Mouse (Mus musculus): ENCODE measurements around the gene Boll.
A peak's percentile ranks its signal among the peaks of the same experiment; 100 is the strongest.
"Not testable (repeated sequence)": the region's sequence is repeated elsewhere in the genome, so short reads cannot be mapped to it uniquely, and the experiment has no call there.

Gene Boll

DNA sequence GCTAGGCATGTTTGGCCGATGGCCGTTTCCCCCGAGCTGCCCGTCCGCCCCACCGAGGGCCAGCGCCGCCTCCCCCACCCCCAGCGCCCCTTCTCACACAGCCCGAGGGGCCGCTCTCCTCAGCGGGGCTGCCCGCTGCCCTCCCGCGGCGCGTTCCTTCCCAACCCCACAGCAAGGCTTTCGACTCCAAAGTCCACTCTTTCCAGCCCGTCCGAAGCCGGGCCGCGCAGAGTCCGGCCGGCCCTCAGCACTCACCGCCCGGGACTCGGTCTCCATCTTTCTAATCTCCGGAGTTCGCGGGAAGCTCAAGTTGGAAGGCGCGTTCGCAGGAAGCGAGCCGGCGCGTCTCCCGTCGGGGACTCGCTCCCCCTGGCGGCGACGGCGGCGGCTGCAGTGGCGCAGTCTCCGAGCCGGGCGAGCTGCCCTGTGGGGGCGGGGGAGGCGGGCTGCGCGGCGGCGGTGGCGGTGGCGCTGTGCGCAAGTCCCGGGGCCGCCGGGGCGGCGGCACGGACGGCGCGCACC is at the start of gene Boll:
TSS of gene Boll (minus strand) at position 426 of the 522 bp plus-strand sequence.
- peak; percentile 18 to 40 for DNase-seq (ENCODE audit: low spot score in 2 of 2)

- DNase-seq (ENCODE audit: low spot score in 2 of 2), result no peak
These were observed 49.3 kb upstream of the Boll start for GRCm38 (mm10) chr1:55412569-55412968.

GRCm38 (mm10) chr1:55411079-55411478 is 47.8 kb upstream of the Boll start:
- DNase-seq (ENCODE audit: low spot score in 2 of 2), result no peak

DNA sequence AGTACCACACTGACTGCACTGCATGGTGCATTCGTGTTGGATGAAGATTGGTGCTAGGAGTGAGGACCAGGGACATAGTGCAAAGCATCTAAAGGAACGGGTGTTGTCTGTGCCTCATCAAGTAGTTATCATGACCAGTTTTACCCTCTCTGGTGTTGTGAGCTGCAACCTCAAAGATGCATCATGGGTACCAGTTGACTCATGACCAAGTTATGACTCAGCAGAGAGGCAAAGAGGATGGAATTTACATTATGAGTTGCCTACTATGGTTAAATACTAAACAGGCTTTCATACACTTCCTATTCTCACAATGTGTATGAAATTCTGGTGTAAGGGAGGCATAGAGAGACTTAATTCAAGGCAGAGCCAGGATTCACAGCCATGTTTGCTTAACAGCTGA is 47.4 kb upstream of the Boll start:
- no peak for DNase-seq (ENCODE audit: low spot score in 2 of 2)

DNA sequence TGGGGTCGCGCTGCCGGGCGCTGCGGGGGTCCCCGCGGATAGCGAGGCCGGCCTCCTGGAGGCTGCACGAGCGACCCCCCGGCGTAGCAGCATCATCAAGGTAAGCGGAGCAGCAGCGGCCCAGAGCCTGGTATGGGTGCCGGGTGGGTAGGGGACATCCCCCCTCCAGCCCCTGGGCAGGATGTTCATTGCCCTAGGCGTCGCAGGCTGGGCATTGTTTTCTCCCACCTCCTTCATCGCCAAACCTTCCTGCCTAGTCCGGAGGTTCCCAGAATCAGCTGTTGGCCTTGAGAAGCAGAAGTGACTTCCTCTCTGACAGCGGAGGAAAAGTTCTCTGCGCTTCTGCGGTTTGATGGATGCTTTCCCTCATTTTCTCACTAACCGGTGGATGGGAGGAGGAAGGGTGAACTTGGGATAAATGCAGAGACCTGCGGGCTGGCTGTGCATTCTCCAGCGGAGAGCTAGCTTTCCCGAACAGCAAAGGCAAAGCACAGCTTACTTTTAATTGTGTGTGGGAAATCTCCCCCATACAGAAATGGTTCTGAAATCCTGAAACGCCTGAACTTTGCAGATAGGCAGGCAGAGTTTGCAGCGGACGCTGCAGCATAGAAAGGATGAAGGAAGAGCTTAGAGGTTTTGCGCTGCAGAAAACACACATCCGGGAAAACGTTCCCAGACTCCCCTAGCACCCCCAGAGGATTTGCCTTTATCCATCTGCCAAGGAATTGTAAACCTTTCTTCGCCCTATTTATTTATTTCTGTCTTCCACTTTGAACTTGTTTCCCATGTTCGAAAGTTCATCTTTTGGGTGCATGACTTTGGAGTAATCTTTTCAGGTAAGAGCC is 43.5 kb upstream of the Boll start:
- peak; percentile 8 to 17 for DNase-seq (ENCODE audit: low spot score in 2 of 2)

GRCm38 (mm10) chr1:55406023-55406413 is 42.7 kb upstream of the Boll start:
- DNase-seq (ENCODE audit: low spot score in 2 of 2), result peak; percentile 66 to 72

DNA sequence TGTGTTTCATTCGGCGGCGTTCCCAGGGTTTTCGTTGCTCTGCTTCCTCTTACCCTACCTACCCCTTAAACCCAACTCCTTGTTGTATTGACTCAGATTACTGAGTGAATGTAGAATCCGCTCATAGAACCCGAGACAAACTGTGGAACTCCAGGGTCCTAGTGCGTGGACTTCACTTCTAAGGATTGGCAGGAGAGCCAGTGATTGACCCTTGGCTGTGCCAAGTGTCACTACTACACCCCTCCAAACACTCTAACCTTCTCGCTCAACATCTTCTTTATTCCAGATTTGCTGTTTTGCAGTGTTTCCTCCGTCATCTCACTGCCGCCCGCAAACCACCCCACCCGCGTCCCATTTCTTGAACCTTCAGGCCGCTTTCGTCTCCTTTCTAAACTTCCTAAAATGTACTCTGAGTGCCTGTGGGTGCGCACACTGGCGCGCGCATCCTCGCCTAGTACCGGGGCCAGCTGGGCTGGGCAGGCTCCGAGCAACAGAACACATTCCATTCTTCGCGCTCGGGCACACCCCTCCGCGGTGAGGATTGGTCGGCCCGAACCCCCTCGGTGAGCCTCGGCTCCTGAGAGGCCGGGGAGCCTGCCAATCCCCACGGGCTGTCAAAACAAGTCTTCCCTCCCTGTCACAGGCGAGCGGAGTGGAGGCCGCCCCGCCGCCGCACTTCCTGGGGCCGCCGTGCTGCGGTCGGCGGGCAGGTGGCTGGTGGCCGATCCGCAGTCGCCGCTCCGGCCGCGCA is 42.2 kb upstream of the Boll start, which contains the start of gene Plcl1:
TSS of gene Plcl1 (plus strand) at position 650 of the 751 bp plus-strand sequence.
- peak; percentile 94 to 95 for DNase-seq (ENCODE audit: low spot score in 2 of 2)

DNA sequence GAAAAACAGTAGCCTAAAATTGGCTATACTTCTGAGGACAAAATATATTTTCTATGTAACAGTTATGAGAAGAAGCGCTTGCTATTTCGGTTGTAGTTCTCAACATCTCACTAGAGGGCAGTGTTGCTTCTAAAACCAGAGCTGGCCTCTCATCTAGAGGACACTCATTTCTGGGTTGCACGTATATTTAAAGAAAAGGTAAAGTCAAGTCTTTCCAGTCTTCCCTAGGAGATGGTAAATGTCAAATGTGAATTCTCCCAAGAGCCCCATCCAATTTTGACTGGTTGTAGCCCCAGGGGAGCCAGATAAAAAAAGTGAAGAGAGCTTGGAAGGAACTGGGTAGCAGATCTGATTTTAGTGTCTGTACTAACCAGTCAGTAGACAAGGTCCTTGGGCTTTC is 41.2 kb upstream of the Boll start:
- peak; percentile 15 to 78 for DNase-seq (ENCODE audit: low spot score in 2 of 2)

DNA sequence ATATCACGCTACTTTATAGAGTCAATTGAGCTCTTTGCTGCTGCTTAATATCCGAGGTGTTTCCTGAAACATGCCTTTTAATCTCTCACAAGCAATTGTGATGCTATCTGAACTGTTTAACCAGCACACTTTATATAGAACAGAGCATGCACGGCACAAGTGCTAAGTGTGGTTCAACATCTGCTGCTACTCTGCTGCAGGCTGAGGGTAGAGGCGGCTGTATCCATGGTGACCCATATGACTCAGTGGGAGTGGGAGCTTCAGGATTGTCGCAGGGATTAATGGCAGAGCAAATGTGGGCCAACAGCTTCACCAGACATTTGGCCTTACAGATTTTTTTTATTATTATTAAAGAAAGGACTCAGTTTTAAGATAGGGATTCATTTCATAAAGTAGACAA is 36.6 kb upstream of the Boll start:
- DNase-seq (ENCODE audit: low spot score in 2 of 2), result no peak

DNA sequence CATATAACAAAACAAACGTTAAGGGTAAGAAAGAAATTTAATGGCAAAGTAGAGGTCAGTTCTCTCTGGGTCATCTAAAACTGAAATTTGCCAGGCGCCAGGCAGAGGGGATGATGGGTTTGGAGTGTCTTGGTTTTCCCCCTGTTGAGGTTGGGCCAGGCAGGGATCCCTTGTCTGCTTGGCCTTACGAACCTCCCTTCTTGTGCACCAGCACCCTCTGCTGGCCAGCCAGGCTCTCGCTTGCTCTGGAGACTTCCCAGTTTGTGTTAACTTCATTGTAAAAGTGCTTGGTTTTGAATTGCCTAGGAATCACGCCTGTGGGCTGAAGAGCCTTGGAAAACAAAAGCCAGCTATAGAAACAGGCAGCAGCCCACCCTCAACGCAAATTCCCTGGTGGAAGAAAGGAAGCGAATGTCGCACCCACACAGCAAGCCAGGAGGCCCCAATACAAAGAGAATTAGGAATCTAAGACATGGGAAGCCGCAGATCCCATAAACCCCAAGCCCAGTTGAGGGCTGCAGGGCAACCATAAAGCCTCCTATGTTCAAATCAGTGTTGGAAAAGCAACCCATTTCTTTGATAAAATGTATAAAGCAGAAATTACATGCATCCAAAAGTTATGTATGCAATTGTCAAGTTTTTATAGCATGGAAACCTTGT is 20.0 kb upstream of the Boll start:
- peak; percentile 25 to 59 for DNase-seq (ENCODE audit: low spot score in 2 of 2)

DNA sequence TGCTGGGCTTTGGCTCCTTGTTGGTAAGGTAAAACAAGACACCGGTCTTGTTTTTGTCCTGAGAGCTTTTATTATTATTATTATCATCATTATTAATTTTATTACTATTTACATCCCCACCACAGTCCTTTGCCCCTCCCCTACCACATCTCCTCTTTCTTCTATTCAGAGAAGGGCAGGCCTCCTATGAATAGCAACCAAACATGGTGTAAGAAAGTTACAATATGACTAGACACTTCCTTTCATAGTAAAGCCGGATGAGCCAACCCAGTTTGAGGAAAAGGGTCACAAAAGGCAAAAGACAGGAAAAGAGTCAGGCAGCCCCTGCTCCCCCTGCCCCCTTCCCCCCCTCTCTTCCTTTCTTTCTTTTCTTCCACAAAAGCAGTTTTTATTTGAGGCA is 17.3 kb upstream of the Boll start:
- DNase-seq (ENCODE audit: low spot score in 2 of 2), result no peak

DNA sequence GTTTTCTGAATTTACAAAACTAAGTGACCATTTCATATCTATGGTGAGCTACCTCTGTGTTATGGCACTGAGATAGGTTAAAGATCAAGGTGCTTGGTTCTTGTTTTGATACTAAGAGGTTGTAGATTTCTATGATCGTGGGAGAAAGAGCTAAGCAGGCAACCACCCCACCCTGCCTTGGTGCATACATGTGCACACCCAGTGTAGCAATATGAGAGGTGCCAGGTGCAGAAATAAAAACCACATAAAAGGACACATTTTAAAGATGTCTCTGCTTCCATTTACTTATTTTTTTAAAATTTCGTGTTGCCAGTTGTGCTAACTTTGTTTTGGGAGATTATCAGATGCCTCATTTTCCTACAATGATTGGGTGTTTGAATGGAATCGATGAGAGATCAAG is 9.4 kb upstream of the Boll start:
- no peak for DNase-seq (ENCODE audit: low spot score in 2 of 2)

DNA sequence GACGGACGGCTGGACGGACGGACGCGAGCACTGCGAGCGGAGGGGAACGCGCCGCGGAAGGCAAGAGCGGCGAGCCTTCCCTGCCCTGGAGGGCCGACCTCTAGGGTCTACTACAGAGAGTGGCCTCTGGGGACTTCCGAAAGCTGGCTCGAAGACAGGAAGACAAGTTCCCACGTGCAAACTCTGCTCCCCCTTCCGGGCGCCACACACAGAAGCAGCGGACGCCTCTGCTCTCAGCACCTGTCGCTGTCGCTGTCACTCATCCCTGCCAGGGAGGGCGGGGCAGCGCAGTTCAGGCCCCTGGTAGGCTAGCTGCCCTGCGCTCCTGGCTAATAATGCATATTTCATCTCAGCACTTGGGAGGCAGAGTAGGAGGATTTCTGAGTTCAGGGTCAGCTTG is 317 bp upstream of the Boll start:
- DNase-seq (ENCODE audit: low spot score in 2 of 2), result peak; percentile 10 to 19

- DNase-seq (ENCODE audit: low spot score in 2 of 2), result no peak
These were observed 635 bp downstream of the Boll start for GRCm38 (mm10) chr1:55362634-55363033.

DNA sequence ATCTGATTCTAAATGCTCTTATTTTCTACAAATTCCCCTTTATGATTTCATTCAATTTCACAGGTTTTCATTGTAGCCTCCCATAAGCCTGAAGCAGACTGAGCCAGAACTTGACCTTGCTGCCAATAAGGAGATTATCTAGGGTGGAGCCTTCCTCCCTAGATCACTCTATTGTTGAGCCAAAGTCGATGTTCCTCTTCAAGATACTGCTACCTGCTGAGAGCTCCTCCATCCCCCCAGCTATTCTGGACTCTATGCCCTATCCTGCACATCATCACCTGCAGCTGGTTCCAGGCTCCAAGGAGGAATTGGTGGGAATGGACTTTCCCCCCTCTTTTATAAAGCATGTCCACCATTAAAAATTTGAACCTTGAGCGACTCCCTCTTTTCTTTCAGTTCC is 11.4 kb downstream of the Boll start:
- DNase-seq (ENCODE audit: low spot score in 2 of 2), result not testable (repeated sequence)

GRCm38 (mm10) chr1:55325496-55325895 is 37.8 kb downstream of the Boll start:
- DNase-seq (ENCODE audit: low spot score in 2 of 2), result not testable (repeated sequence)

DNA sequence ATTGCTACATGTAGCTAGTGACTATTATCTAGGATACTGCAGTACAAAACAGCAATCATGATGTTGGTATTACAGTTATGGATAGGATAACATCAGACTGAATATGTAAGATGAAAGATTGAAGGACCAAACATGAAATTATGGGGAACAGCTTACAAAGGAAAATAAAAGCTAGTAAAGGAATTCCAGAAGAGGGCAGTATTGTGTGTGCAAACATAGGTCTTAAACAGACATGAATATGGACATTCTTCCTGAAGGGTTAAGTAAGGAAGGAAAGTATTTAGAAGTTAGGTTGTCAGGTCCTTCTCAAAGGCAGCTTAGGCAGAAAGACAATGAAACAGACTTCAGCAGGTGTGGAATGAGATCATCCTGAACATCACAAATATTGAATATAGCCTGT is 62.2 kb downstream of the Boll start:
- DNase-seq (ENCODE audit: low spot score in 2 of 2), result no peak

- no peak for DNase-seq (ENCODE audit: low spot score in 2 of 2)
These were observed 84.2 kb downstream of the Boll start for GRCm38 (mm10) chr1:55279081-55279480.

DNA sequence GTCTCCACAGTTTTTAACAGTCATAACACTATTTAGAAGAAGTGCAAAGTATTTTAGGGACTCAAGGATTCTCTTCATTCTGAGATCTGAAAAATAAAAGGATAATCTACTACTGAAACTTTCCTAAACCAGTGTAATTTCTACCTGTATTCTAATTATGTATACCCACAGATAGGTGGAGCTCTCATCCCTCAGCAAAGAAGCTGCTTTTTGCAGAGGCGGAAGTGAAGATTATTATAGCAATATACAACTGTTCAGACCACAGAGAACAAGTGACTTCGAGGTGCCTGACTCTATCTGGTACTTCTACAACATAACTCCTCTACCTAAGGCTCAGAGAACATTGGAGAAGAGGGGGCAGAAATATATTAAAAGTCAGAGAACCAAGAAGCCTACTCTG is 97.8 kb downstream of the Boll start:
- no peak for DNase-seq (ENCODE audit: low spot score in 2 of 2)

GRCm38 (mm10) chr1:55264385-55264784 is 98.9 kb downstream of the Boll start:
- no peak for DNase-seq (ENCODE audit: low spot score in 2 of 2)

DNA sequence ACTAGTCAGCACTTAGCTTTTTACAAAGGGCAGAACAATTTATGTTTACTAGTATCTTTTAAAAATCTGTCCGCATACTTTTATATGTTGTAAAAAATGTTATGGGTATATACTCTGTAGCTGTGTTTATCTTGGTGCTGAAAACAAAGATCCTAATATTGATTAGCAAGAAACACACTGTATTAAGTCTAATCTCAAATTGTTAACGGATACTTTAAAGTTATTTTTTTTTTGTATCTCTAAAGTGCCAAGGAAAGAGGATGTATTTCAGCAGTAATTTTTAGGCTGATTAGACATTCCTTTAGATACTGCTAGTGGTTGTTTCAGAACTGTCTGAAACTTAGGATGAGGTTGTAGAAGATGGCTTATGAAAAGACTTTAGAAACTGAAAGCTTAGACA is 116.9 kb downstream of the Boll start:
- DNase-seq (ENCODE audit: low spot score in 2 of 2), result no peak

DNA sequence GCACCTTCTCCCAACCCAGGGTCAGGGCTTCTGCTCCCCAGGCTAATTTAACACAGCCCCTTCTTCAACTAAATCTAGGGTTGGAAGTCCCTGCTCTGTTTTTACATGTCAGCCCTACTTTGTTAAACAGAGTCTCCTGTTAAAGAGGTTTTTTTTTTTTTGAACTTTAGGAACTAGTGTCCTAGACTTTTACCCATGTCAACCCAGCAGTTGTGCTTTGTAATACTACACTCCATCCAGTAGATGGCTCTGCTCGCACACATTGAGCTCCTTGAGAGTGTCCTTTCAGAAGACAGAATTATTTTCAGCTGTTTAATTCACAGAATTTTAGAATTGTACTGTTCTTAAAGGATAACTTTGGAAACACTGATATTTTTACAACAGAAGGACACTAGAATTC is 124.0 kb downstream of the Boll start:
- peak in 1 of 2 experiments; percentile 29 for DNase-seq (ENCODE audit: low spot score in 2 of 2)

Measured in heart, adult 9 months (tissue).